Mouse (Mus musculus): ENCODE data around the gene Mmp3. TPM values are rescaled to one million over a fixed set of nuclear protein-coding genes. Genes with fewer than 3 reads are reported as not detected.
"Not testable (repeated sequence)": the region's sequence is repeated elsewhere in the genome, so short reads cannot be mapped to it uniquely, and the experiment has no call there.

The Mmp3 gene
- not detected in 2 replicates for polyA plus RNA-seq (2015; fragmentation: Nextera tagmentation; extraction: Ambion mirVana)

DNA sequence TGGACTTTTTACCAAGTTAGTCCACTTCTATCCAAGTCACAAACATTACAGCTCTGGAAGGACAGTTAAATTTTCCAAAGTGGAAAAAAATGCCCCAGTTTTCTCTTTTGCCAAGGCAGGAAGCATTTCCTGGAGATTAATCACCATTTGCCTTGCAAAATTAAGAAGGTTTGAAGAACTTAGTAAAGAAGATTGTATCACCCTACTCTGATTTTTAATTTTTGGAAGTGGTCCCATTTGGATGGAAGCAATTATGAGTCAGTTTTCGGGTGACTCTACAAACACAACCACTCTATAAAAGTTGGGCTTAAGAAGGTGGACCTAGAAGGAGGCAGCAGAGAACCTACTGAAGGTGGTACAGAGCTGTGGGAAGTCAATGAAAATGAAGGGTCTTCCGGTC is at the start of gene Mmp3:
TSS of gene Mmp3 (plus strand) at position 301 of the 400 bp plus-strand sequence.
- no peaks in the 10 kb centered on the region for H3K4me1 ChIP-seq
- no peak within 1 kb of the TSS for H3K4me2 ChIP-seq
- no peak within 1 kb of the TSS for H3K27ac ChIP-seq (replicated peaks)
- no peaks in the 10 kb centered on the region for H3K9me3 ChIP-seq (replicated peaks)
- WGBS = 94% methylated on average over 2 of the region's 2 CpGs
- no peaks in the 10 kb centered on the region for H3K27me3 ChIP-seq (replicated peaks)
- H3K36me3 ChIP-seq = no peaks in the 10 kb centered on the region
- no peak within 1 kb of the TSS for H3K9ac ChIP-seq (replicated peaks)
- no peak within 1 kb of the TSS for H3K4me3 ChIP-seq (replicated peaks)
- ATAC-seq (ENCODE audit: low FRiP score) = no peak

GRCm38 (mm10) chr9:7396556-7396955 is 49.1 kb upstream of the Mmp3 start:
- H3K27ac ChIP-seq (replicated peaks); H3K9ac ChIP-seq (replicated peaks); H3K27me3 ChIP-seq (replicated peaks); ATAC-seq (ENCODE audit: low FRiP score); H3K4me3 ChIP-seq (replicated peaks); H3K9me3 ChIP-seq (replicated peaks); H3K36me3 ChIP-seq; H3K4me2 ChIP-seq; H3K4me1 ChIP-seq: not testable (repeated sequence)
- WGBS = 83% methylated on average over 8 of the region's 8 CpGs

- Histone ChIP-seq H3K4me2 (no peak overlapping the region), H3K9ac (replicated peaks) (no peak overlapping the region), H3K27ac (replicated peaks) (no peak overlapping the region), H3K9me3 (replicated peaks) (no peaks in the 10 kb centered on the region), H3K4me3 (replicated peaks) (no peak overlapping the region), H3K27me3 (replicated peaks) (no peaks in the 10 kb centered on the region), H3K4me1 (no peaks in the 10 kb centered on the region), H3K36me3 (no peaks in the 10 kb centered on the region)
- ATAC-seq (ENCODE audit: low FRiP score) = no peak
- WGBS = 95% methylated on average over 2 of the region's 2 CpGs
Measured at GRCm38 (mm10) chr9:7453302-7453701, 7.7 kb downstream of the Mmp3 start.

DNA sequence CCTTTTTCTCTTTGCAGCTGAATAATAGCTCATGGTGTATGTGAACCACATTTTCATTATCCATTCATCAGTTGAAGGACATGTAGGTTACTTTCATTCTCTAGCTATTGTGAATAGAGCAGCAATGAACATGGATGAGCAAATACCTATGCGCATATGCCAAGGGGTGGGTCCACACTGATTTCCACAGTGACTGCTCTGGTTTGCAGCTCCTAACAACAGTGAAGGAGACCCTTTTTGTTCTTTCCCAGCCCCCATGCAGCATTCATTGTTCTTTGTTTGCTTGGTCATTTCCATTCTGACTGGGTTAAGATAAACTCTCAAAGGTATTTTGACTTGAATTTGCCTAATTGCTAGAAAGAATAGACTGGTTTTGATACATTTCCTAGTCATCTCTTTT is 24.6 kb downstream of the Mmp3 start:
- Histone ChIP-seq H3K36me3 (no peaks in the 10 kb centered on the region), H3K4me1 (no peaks in the 10 kb centered on the region), H3K27ac (replicated peaks) (no peak overlapping the region), H3K4me3 (replicated peaks) (no peak overlapping the region), H3K9me3 (replicated peaks) (no peaks in the 10 kb centered on the region), H3K4me2 (no peak overlapping the region), H3K9ac (replicated peaks) (no peak overlapping the region), H3K27me3 (replicated peaks) (no peaks in the 10 kb centered on the region)
- WGBS = 88% methylated on average over 1 of the region's 1 CpGs
- ATAC-seq (ENCODE audit: low FRiP score) = no peak

- no peak overlapping the region for H3K27ac ChIP-seq (replicated peaks)
- H3K9ac ChIP-seq (replicated peaks) = no peak overlapping the region
- ATAC-seq (ENCODE audit: low FRiP score) = no peak
- H3K4me1 ChIP-seq = no peaks in the 10 kb centered on the region
- H3K36me3 ChIP-seq = no peaks in the 10 kb centered on the region
- no peaks in the 10 kb centered on the region for H3K9me3 ChIP-seq (replicated peaks)
- no peaks in the 10 kb centered on the region for H3K27me3 ChIP-seq (replicated peaks)
- no peak overlapping the region for H3K4me3 ChIP-seq (replicated peaks)
- H3K4me2 ChIP-seq = no peak overlapping the region
- WGBS = 79% methylated on average over 5 of the region's 5 CpGs
Measured at GRCm38 (mm10) chr9:7483684-7484394, 38.2 kb downstream of the Mmp3 start.

DNA sequence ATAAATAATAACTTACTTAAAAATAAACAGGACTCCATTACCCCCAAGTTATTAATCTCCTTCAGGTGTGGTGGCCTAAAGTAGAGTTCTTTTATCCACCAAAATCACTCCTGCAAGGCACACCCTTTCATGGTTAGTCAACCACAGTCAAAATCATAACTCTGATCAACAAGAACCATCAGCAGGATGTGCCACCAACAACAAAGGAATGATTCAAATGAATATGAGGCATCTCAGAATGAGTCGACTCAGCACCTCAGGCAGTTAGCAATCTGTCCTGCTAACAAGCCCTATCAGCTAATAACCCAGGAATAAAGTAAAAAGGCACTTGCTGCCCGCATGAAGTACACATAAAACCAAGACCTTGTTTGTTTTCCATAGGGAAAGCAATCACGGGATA is 55.5 kb downstream of the Mmp3 start:
- no peak overlapping the region for H3K9ac ChIP-seq (replicated peaks)
- H3K27ac ChIP-seq (replicated peaks) = no peak overlapping the region
- no peak overlapping the region for H3K4me3 ChIP-seq (replicated peaks)
- no peak overlapping the region for H3K4me2 ChIP-seq
- H3K4me1 ChIP-seq = no peaks in the 10 kb centered on the region
- H3K9me3 ChIP-seq (replicated peaks) = no peaks in the 10 kb centered on the region
- H3K36me3 ChIP-seq = no peaks in the 10 kb centered on the region
- 85% methylated on average over 3 of the region's 3 CpGs for WGBS
- ATAC-seq (ENCODE audit: low FRiP score) = no peak
- H3K27me3 ChIP-seq (replicated peaks) = no peaks in the 10 kb centered on the region

DNA sequence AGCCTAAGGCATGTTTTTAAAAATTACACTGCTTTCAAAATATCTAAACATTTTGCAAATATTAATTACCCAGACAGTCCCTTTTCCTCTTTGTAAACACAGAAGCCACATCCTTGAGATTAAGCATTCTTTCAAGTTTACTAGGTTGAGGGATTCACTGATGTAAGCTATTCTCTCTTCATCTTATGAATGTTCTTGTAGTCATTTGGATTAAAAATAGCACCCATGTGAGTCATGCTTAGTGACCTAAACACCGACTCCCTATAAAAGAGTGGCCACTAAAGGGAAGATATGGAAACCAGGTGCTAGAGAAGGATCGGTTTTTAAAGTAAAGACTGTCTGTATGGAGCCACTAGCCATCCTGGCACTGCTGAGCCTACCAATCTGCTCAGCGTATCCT is 56.4 kb downstream of the Mmp3 start, which contains the start of gene Mmp10:
TSS of gene Mmp10 (plus strand) at position 302 of the 400 bp plus-strand sequence.
- 94% methylated on average over 3 of the region's 3 CpGs for WGBS
- Histone ChIP-seq H3K9me3 (replicated peaks) (no peaks in the 10 kb centered on the region), H3K36me3 (no peaks in the 10 kb centered on the region), H3K4me2 (no peak within 1 kb of the TSS), H3K27me3 (replicated peaks) (no peaks in the 10 kb centered on the region), H3K27ac (replicated peaks) (no peak within 1 kb of the TSS), H3K4me3 (replicated peaks) (no peak within 1 kb of the TSS), H3K4me1 (no peaks in the 10 kb centered on the region), H3K9ac (replicated peaks) (no peak within 1 kb of the TSS)
- ATAC-seq (ENCODE audit: low FRiP score) = no peak

Other genes with a start within 250 kb of the Mmp3 start
- gene Mmp13, start 173.3 kb upstream of the Mmp3 start, polyA plus RNA-seq (2015; fragmentation: Nextera tagmentation; extraction: Ambion mirVana) = 0.23 and 1.8 TPM in 2 replicates
- 0.15 and 0.18 TPM in 2 replicates for gene Mmp12, start 101.4 kb upstream of the Mmp3 start, polyA plus RNA-seq (2015; fragmentation: Nextera tagmentation; extraction: Ambion mirVana)
- not detected in 2 replicates for gene Mmp1b, start 57.8 kb upstream of the Mmp3 start, polyA plus RNA-seq (2015; fragmentation: Nextera tagmentation; extraction: Ambion mirVana)
- gene Mmp10, start 56.5 kb downstream of the Mmp3 start, polyA plus RNA-seq (2015; fragmentation: Nextera tagmentation; extraction: Ambion mirVana) = not detected in 2 replicates
- gene Mmp8, start 112.6 kb downstream of the Mmp3 start, polyA plus RNA-seq (2015; fragmentation: Nextera tagmentation; extraction: Ambion mirVana) = 0.12 and 0.33 TPM in 2 replicates
- gene Mmp27, start 125.6 kb downstream of the Mmp3 start, polyA plus RNA-seq (2015; fragmentation: Nextera tagmentation; extraction: Ambion mirVana) = not detected in 2 replicates
- gene Mmp20, start 182.4 kb downstream of the Mmp3 start, polyA plus RNA-seq (2015; fragmentation: Nextera tagmentation; extraction: Ambion mirVana) = not detected in 2 replicates
- gene Mmp7, start 246.3 kb downstream of the Mmp3 start, polyA plus RNA-seq (2015; fragmentation: Nextera tagmentation; extraction: Ambion mirVana) = not detected in 2 replicates